Mouse (Mus musculus): ENCODE measurements at regions not wholly inside any gene's neighbourhood (a gene's known extent, or its start where the extent isn't known, plus 50 kb on each side); places are given as distances from the start of the nearest gene placed in this dataset.

- TF ChIP-seq CTCF (conservative IDR thresholded peaks at IDR 0.05) = no peak
- Histone ChIP-seq H3K4me3 (no peak overlapping the region), H3K27ac (no peak overlapping the region)
- no peak for DNase-seq (ENCODE audit: low spot score in 2 of 2)
Measured at GRCm38 (mm10) chr9:23134006-23134405, 88.9 kb upstream of the Bmper start.

GRCm38 (mm10) chr9:23134421-23135118, 88.3 kb upstream of the Bmper start:
- TF ChIP-seq CTCF (conservative IDR thresholded peaks at IDR 0.05) = no peak
- no peak overlapping the region for H3K4me3 ChIP-seq
- no peak for DNase-seq (ENCODE audit: low spot score in 2 of 2)
- no peak overlapping the region for H3K27ac ChIP-seq

DNA sequence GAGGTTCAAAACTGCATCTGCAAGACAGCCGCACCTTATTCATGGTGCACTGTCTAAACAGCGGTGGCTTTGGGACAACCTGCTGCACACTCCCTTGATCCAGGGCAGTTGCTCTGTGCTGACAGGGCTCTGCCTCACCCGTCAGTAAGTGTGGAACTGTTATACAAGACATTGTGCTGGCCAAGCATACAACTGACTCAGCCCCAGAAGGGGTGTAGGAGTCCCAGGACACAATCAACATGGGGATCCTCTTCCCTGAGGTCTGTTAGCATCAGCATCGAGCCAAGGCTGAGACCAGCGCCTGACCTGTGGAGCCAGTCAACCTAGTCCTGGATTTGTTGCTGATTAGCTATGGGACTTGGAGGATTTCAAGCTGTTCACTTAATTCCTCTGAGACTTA, 86.4 kb upstream of the Bmper start:
- TF ChIP-seq CTCF (conservative IDR thresholded peaks at IDR 0.05) = no peak
- H3K27ac ChIP-seq = no peak overlapping the region
- DNase-seq (ENCODE audit: low spot score in 2 of 2) = no peak
- H3K4me3 ChIP-seq = no peak overlapping the region

DNA sequence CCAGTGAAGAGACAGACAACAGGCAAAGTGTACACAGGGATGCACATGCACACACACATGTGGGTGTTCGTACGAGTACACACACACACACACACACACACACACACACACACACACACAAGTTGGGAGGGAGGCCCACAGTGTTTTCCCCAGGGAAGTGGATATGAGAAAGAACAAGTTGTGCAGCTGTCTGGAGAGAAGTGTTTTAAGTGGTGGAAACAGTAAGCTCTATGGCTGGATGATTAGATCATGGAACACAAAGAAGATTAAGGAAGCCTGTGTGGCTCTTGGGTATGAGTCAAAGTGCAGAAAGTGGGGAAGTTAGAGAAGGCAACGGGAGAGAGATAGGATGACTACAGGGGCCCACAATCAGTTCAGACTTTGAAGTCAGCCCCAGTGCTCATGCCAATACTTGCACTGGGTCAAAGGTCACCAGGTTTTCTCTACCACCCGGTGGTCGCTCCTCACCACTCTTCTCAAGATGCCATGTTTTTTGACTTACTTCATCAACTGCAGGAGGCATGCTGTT, 85.1 kb upstream of the Bmper start:
- TF ChIP-seq CTCF (conservative IDR thresholded peaks at IDR 0.05) = no peak
- no peak overlapping the region for H3K4me3 ChIP-seq
- no peak overlapping the region for H3K27ac ChIP-seq
- no peak for DNase-seq (ENCODE audit: low spot score in 2 of 2)

DNA sequence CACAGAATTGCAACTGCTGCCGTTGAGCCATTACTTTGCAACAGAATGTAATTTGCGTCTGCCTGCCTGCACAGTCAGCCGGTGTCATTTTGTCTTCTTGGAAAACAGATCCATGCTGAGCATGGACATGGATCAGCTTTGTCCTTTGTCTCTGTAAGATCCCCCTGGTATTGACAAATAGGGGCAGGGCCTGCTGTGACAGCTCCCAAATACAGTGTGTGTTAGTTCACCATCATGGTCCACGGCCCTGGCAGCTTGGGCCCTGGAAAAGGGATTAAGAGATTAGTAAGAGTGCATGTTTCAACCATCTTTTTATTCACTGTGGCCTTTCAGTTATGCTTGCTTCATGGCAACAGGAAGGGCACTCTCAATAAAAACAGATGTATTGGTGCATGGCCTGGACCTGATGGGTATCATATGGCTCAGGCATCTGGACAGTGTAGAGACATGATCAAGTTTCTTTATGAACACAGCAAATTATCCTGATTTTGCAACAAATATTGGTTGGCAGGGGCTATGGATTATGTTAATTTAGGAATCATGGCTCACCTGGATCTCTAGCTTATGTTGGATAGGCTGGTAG, 83.2 kb upstream of the Bmper start:
- TF ChIP-seq CTCF (conservative IDR thresholded peaks at IDR 0.05) = no peak
- Histone ChIP-seq H3K27ac (no peak overlapping the region), H3K4me3 (no peak overlapping the region)
- DNase-seq (ENCODE audit: low spot score in 2 of 2) = no peak

GRCm38 (mm10) chr9:23144281-23144680, 78.6 kb upstream of the Bmper start:
- TF ChIP-seq CTCF (conservative IDR thresholded peaks at IDR 0.05) = no peak
- DNase-seq (ENCODE audit: low spot score in 2 of 2) = no peak
- Histone ChIP-seq H3K27ac (no peak overlapping the region), H3K4me3 (no peak overlapping the region)

DNA sequence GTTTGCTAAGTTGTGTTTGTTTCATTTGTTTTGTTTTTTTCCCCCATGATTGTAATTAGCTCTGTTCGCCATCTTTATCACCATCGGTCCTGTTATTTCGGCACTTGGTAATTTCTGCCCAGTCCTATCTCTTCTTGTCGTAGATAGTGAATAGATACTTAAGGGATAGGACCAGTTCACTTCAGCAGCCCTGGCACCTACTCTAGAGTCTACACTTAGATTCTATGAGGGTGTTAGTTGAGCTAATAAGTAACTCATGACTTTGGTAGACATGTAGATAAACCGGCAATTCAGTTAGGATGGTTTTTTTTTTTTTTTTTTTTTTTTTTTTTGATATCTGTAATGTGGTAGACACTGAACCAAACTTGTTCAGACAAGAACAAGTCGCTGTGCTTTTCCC, 72.5 kb upstream of the Bmper start:
- no peak for DNase-seq (ENCODE audit: low spot score in 2 of 2)
- TF ChIP-seq CTCF (conservative IDR thresholded peaks at IDR 0.05) = no peak
- no peak overlapping the region for H3K4me3 ChIP-seq
- H3K27ac ChIP-seq = no peak overlapping the region

DNA sequence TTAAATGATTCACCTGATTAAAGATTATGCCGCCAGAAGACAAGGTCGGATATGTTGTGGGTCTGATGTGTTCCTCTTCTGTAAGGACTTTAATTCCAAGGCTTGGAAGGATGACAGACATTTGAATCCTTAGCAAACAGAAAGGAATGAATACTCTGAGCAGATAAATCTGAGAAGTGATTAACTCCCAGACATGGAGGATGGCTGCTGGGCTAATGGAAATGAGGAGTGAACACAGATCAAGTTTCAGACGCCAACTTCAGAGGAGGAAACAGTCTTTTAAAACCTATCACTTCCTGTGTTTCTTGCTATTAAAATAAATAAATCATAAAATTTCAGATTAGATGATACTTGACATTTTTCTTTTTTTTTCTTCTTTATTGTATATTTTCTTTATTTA, 72.0 kb upstream of the Bmper start:
- no peak overlapping the region for H3K4me3 ChIP-seq
- H3K27ac ChIP-seq = no peak overlapping the region
- TF ChIP-seq CTCF (conservative IDR thresholded peaks at IDR 0.05) = no peak
- DNase-seq (ENCODE audit: low spot score in 2 of 2) = no peak

GRCm38 (mm10) chr9:23151953-23152490, 70.9 kb upstream of the Bmper start:
- TF ChIP-seq CTCF (conservative IDR thresholded peaks at IDR 0.05) = no peak
- no peak for DNase-seq (ENCODE audit: low spot score in 2 of 2)
- H3K4me3 ChIP-seq = no peak overlapping the region
- no peak overlapping the region for H3K27ac ChIP-seq

- no peak for TF ChIP-seq CTCF (conservative IDR thresholded peaks at IDR 0.05)
- no peak overlapping the region for H3K27ac ChIP-seq
- no peak for DNase-seq (ENCODE audit: low spot score in 2 of 2)
- no peak overlapping the region for H3K4me3 ChIP-seq
Measured at GRCm38 (mm10) chr9:23156820-23157570, 65.9 kb upstream of the Bmper start.

DNA sequence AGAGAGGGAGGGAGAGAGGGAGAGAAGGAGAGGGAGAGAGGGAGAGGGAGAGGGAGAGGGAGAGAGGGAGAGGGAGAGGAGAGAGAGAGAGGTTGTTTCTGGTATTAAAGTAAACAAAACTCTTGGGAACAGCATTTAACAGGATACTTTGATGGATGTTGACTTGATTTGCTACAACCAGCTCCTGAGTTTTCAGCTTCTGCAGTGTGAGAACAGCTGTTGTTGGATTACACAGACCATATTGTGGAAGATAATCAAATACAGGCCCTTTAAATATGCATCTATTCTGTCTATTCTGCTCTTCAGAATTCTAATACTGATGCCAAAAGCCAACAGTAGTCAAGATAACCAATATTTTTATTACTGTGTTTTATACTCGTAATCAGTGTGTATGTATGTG, 64.4 kb upstream of the Bmper start:
- no peak for TF ChIP-seq CTCF (conservative IDR thresholded peaks at IDR 0.05)
- no peak overlapping the region for H3K4me3 ChIP-seq

GRCm38 (mm10) chr9:23161346-23161745, 61.5 kb upstream of the Bmper start:
- TF ChIP-seq CTCF (conservative IDR thresholded peaks at IDR 0.05) = no peak
- Histone ChIP-seq H3K27ac (no peak overlapping the region), H3K4me3 (no peak overlapping the region)
- DNase-seq (ENCODE audit: low spot score in 2 of 2) = no peak

More for the DNA sequence above, 64.4 kb upstream of the Bmper start:
- no peak overlapping the region for H3K27ac ChIP-seq
- DNase-seq (ENCODE audit: low spot score in 2 of 2) = no peak

DNA sequence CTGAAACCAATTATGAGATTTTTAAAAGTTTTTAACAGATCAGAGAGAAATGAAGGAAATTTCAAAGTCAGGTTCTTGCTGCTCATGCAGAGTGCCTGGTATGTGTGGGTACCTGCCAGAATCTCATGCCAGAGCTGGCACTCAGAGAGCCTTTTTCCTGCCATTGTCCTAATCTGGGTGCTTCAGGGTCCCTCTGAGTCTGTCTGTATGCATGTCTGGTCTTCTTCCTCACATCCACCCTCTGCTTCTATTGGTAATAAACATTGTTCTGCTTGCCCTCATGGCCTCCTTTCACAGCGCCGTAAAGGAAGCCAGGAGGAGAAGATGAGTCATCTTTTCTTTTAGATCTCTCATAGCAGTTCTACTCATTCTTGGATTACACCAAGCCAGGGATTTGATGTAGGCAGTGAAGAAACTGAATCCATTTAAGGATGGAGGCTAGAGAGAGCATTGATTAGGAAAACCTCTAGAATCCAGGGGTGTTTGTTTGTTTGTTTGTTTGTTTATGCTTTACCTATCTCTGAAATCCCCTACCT, 55.8 kb upstream of the Bmper start:
- DNase-seq (ENCODE audit: low spot score in 2 of 2) = no peak
- no peak overlapping the region for H3K4me3 ChIP-seq
- H3K27ac ChIP-seq = no peak overlapping the region
- no peak for TF ChIP-seq CTCF (conservative IDR thresholded peaks at IDR 0.05)
